Mouse (Mus musculus) heart, adult 2 months (tissue): ENCODE measurements around the gene Apba1.

Experiments
- CTCF ChIP-seq: fragments of 200-600 bp; IDR thresholded peaks from 2 replicates; pipeline ENCODE4 v1.8.1; 2022; ENCODE audit warnings: antibody characterized with exemption, mild to moderate bottlenecking, moderate library complexity
- POLR2A ChIP-seq: fragments of 200-500 bp; IDR thresholded peaks from 2 replicates; pipeline ENCODE4 v1.6.1; 2011; ENCODE audit warnings: mild to moderate bottlenecking, low read depth, low read length, control low read depth; ENCODE audit not compliant: insufficient read depth

DNA sequence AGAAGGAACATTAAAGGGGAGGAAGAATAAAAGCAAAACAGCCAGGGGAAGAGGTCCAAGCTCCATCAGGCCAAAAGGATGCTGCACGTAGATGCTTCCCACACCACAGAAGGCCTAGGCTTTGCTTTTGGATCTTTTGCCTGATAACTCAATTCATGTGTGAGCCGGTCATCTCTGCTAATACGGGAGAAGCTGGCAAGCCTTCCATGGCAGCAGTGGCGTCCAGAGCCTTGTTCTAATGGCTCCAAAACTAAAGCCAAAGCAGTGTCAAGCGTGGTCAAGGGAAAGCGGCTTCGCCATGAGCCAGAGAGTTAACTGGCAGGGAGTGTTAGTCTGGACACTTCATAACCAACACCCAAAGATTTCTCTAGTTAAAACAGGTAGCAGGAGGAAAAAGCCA is 144.4 kb downstream of the Apba1 start:
- no peak for TF ChIP-seq CTCF
- no peak for TF ChIP-seq POLR2A
